Mouse (Mus musculus): Measurements from ENCODE around the gene Cckar. TPM values are rescaled to one million over a fixed set of nuclear protein-coding genes. Genes with fewer than 3 reads are reported as not detected.
A peak's percentile ranks its signal among the peaks of the same experiment; 100 is the strongest.
"Not testable (repeated sequence)": the region's sequence is repeated elsewhere in the genome, so short reads cannot be mapped to it uniquely, and the experiment has no call there.

Gene Cckar
- polyA plus RNA-seq, 1 experiment from 2014 or later = 0.84 TPM

GRCm38 (mm10) chr5:53691577-53691976 is 15.9 kb downstream of the Cckar start:
- Histone ChIP-seq H3K27me3 (ENCODE audit: insufficient read depth, poor library complexity, severe bottlenecking) (no peaks in the 10 kb centered on the region), H3K9me3 (no peaks in the 10 kb centered on the region), H3K36me3 (no peaks in the 10 kb centered on the region), H3K4me1 (replicated peaks) (peaks cover under 1% of the 10 kb centered on the region), H3K27ac (no peak overlapping the region), H3K4me3 (no peak overlapping the region)
- DNase-seq (ENCODE audit: low spot score) = no peak
- WGBS = 80% methylated on average over 3 of the region's 3 CpGs

- no peaks in the 10 kb centered on the region for H3K36me3 ChIP-seq
- H3K9me3 ChIP-seq = no peaks in the 10 kb centered on the region
- peaks cover 7% of the 10 kb centered on the region for H3K4me1 ChIP-seq (replicated peaks)
- no peak overlapping the region for H3K4me3 ChIP-seq
- no peaks in the 10 kb centered on the region for H3K27me3 ChIP-seq (ENCODE audit: insufficient read depth, poor library complexity, severe bottlenecking)
- DNase-seq (ENCODE audit: low spot score) = no peak
- 83% methylated on average over 7 of the region's 7 CpGs for WGBS
- H3K27ac ChIP-seq = no peak overlapping the region
Measured at GRCm38 (mm10) chr5:53688326-53688725, 19.2 kb downstream of the Cckar start.

GRCm38 (mm10) chr5:53686379-53686778 is 21.1 kb downstream of the Cckar start:
- H3K27me3 ChIP-seq (ENCODE audit: insufficient read depth, poor library complexity, severe bottlenecking) = no peaks in the 10 kb centered on the region
- no peak overlapping the region for H3K27ac ChIP-seq
- no peaks in the 10 kb centered on the region for H3K9me3 ChIP-seq
- WGBS = 79% methylated on average over 2 of the region's 2 CpGs
- H3K4me1 ChIP-seq (replicated peaks) = peaks cover 7% of the 10 kb centered on the region
- no peak for DNase-seq (ENCODE audit: low spot score)
- H3K4me3 ChIP-seq = no peak overlapping the region
- H3K36me3 ChIP-seq = no peaks in the 10 kb centered on the region

- peaks cover 7% of the 10 kb centered on the region for H3K4me1 ChIP-seq (replicated peaks)
- WGBS = 88% methylated on average over 4 of the region's 4 CpGs
Measured at GRCm38 (mm10) chr5:53685623-53686022, 21.9 kb downstream of the Cckar start.

GRCm38 (mm10) chr5:53684417-53684816 is 23.1 kb downstream of the Cckar start:
- H3K27ac ChIP-seq = no peak overlapping the region
- no peaks in the 10 kb centered on the region for H3K36me3 ChIP-seq
- WGBS = 79% methylated on average over 1 of the region's 1 CpGs
- no peaks in the 10 kb centered on the region for H3K9me3 ChIP-seq
- DNase-seq (ENCODE audit: low spot score) = no peak
- no peaks in the 10 kb centered on the region for H3K27me3 ChIP-seq (ENCODE audit: insufficient read depth, poor library complexity, severe bottlenecking)
- H3K4me3 ChIP-seq = no peak overlapping the region
- peaks cover 7% of the 10 kb centered on the region for H3K4me1 ChIP-seq (replicated peaks)

More at GRCm38 (mm10) chr5:53685623-53686022, 21.9 kb downstream of the Cckar start:
- H3K27me3 ChIP-seq (ENCODE audit: insufficient read depth, poor library complexity, severe bottlenecking) = no peaks in the 10 kb centered on the region
- H3K9me3 ChIP-seq = no peaks in the 10 kb centered on the region
- no peaks in the 10 kb centered on the region for H3K36me3 ChIP-seq
- H3K27ac ChIP-seq = no peak overlapping the region
- no peak overlapping the region for H3K4me3 ChIP-seq
- DNase-seq (ENCODE audit: low spot score) = no peak

GRCm38 (mm10) chr5:53683916-53684315 is 23.6 kb downstream of the Cckar start:
- H3K9me3 ChIP-seq = no peaks in the 10 kb centered on the region
- H3K4me1 ChIP-seq (replicated peaks) = peaks cover 7% of the 10 kb centered on the region
- WGBS = 87% methylated on average over 3 of the region's 3 CpGs
- DNase-seq (ENCODE audit: low spot score) = no peak
- H3K36me3 ChIP-seq = no peaks in the 10 kb centered on the region
- no peaks in the 10 kb centered on the region for H3K27me3 ChIP-seq (ENCODE audit: insufficient read depth, poor library complexity, severe bottlenecking)
- H3K4me3 ChIP-seq = no peak overlapping the region
- H3K27ac ChIP-seq = no peak overlapping the region

GRCm38 (mm10) chr5:53679651-53680050 is 27.9 kb downstream of the Cckar start:
- 78% methylated on average over 6 of the region's 6 CpGs for WGBS
- no peak for DNase-seq (ENCODE audit: low spot score)
- H3K4me3 ChIP-seq = no peak overlapping the region
- no peaks in the 10 kb centered on the region for H3K27me3 ChIP-seq (ENCODE audit: insufficient read depth, poor library complexity, severe bottlenecking)
- H3K27ac ChIP-seq = no peak overlapping the region
- no peaks in the 10 kb centered on the region for H3K9me3 ChIP-seq
- no peaks in the 10 kb centered on the region for H3K36me3 ChIP-seq
- H3K4me1 ChIP-seq (replicated peaks) = peaks cover 7% of the 10 kb centered on the region; the same call in 1 of the 2 replicates

- Histone ChIP-seq H3K9me3 (no peaks in the 10 kb centered on the region), H3K36me3 (no peaks in the 10 kb centered on the region), H3K27me3 (ENCODE audit: insufficient read depth, poor library complexity, severe bottlenecking) (no peaks in the 10 kb centered on the region), H3K4me1 (replicated peaks) (peaks cover 7% of the 10 kb centered on the region; the same call in 1 of the 2 replicates), H3K27ac (no peak overlapping the region), H3K4me3 (no peak overlapping the region)
- whole genome bisulfite sequencing = 51% methylated on average over 13 of the region's 13 CpGs
- no peak for DNase-seq (ENCODE audit: low spot score)
Measured at GRCm38 (mm10) chr5:53678036-53678767, 29.3 kb downstream of the Cckar start.

GRCm38 (mm10) chr5:53676671-53677070 is 30.8 kb downstream of the Cckar start:
- no peaks in the 10 kb centered on the region for H3K27me3 ChIP-seq (ENCODE audit: insufficient read depth, poor library complexity, severe bottlenecking)
- 90% methylated on average over 8 of the region's 8 CpGs for WGBS
- peaks cover 7% of the 10 kb centered on the region; the same call in 1 of the 2 replicates for H3K4me1 ChIP-seq (replicated peaks)
- H3K9me3 ChIP-seq = no peaks in the 10 kb centered on the region
- H3K27ac ChIP-seq = no peak overlapping the region
- DNase-seq (ENCODE audit: low spot score) = no peak
- no peaks in the 10 kb centered on the region for H3K36me3 ChIP-seq
- H3K4me3 ChIP-seq = no peak overlapping the region

GRCm38 (mm10) chr5:53673493-53674150 is 33.9 kb downstream of the Cckar start:
- H3K9me3 ChIP-seq; H3K36me3 ChIP-seq; H3K27ac ChIP-seq; DNase-seq (ENCODE audit: low spot score); H3K4me1 ChIP-seq (replicated peaks); H3K4me3 ChIP-seq; H3K27me3 ChIP-seq (ENCODE audit: insufficient read depth, poor library complexity, severe bottlenecking): not testable (repeated sequence)
- WGBS = 91% methylated on average over 5 of the region's 6 CpGs

- WGBS = 30% methylated on average over 5 of the region's 5 CpGs
- H3K27ac ChIP-seq = no peak overlapping the region
- H3K4me3 ChIP-seq = no peak overlapping the region
- no peaks in the 10 kb centered on the region for H3K27me3 ChIP-seq (ENCODE audit: insufficient read depth, poor library complexity, severe bottlenecking)
- no peaks in the 10 kb centered on the region for H3K36me3 ChIP-seq
- DNase-seq (ENCODE audit: low spot score) = peak; percentile 83
- H3K4me1 ChIP-seq (replicated peaks) = no peaks in the 10 kb centered on the region; the same call in 1 of the 2 replicates
- no peaks in the 10 kb centered on the region for H3K9me3 ChIP-seq
Measured at GRCm38 (mm10) chr5:53672352-53672751, 35.2 kb downstream of the Cckar start.

GRCm38 (mm10) chr5:53671507-53671906 is 36.0 kb downstream of the Cckar start:
- Histone ChIP-seq H3K4me1 (replicated peaks) (peaks cover 2% of the 10 kb centered on the region; the same call in 1 of the 2 replicates), H3K27me3 (ENCODE audit: insufficient read depth, poor library complexity, severe bottlenecking) (no peaks in the 10 kb centered on the region), H3K27ac (no peak overlapping the region), H3K4me3 (no peak overlapping the region), H3K9me3 (no peaks in the 10 kb centered on the region), H3K36me3 (no peaks in the 10 kb centered on the region)
- WGBS = 47% methylated on average over 4 of the region's 4 CpGs
- DNase-seq (ENCODE audit: low spot score) = no peak

- Histone ChIP-seq H3K4me1 (replicated peaks) (peaks cover 2% of the 10 kb centered on the region; the same call in 1 of the 2 replicates), H3K9me3 (no peaks in the 10 kb centered on the region), H3K27ac (no peak overlapping the region), H3K27me3 (ENCODE audit: insufficient read depth, poor library complexity, severe bottlenecking) (no peaks in the 10 kb centered on the region), H3K4me3 (no peak overlapping the region), H3K36me3 (no peaks in the 10 kb centered on the region)
- no peak for DNase-seq (ENCODE audit: low spot score)
- 88% methylated on average over 10 of the region's 10 CpGs for WGBS
Measured at GRCm38 (mm10) chr5:53670321-53670938, 37.1 kb downstream of the Cckar start.
